Mouse (Mus musculus) c-Kit-positive CD71-positive TER-119-negative erythroid progenitor cells, embryonic 14.5 days (primary cell): Measurements from ENCODE around the gene Ltn1.

Experiments
- DNase-seq: peaks from one replicate; pipeline ENCODE4 v3.0.0-alpha.2; 2013; ENCODE audit warnings: low read depth

Ltn1 gene

GRCm38 (mm10) chr16:87432033-87432814 is at the start of gene Ltn1:
Ltn1 (minus strand) TSS chr16:87432612.
- DNase-seq, result peak; percentile 98

- no peak for DNase-seq
Measured at GRCm38 (mm10) chr16:87470579-87470978, 38.2 kb upstream of the Ltn1 start.

- no peak for DNase-seq
Measured at GRCm38 (mm10) chr16:87458752-87459151, 26.3 kb upstream of the Ltn1 start.

GRCm38 (mm10) chr16:87455180-87455611 is 22.8 kb upstream of the Ltn1 start:
- DNase-seq, result no peak

GRCm38 (mm10) chr16:87454419-87455179 is 22.2 kb upstream of the Ltn1 start, which contains the start of gene Usp16:
Usp16 (plus strand) TSS chr16:87454703.
- DNase-seq, result peak; percentile 86

- DNase-seq, result no peak
Measured at GRCm38 (mm10) chr16:87453226-87453625, 20.8 kb upstream of the Ltn1 start.

GRCm38 (mm10) chr16:87445528-87445927 is 13.1 kb upstream of the Ltn1 start:
- DNase-seq, result no peak

- no peak for DNase-seq
Measured at GRCm38 (mm10) chr16:87445110-87445509, 12.7 kb upstream of the Ltn1 start.

- no peak for DNase-seq
Measured at GRCm38 (mm10) chr16:87444071-87444470, 11.7 kb upstream of the Ltn1 start.

- no peak for DNase-seq
Measured at GRCm38 (mm10) chr16:87443245-87443644, 10.8 kb upstream of the Ltn1 start.

- no peak for DNase-seq
Measured at GRCm38 (mm10) chr16:87442291-87442690, 9.9 kb upstream of the Ltn1 start.

- DNase-seq, result no peak
Measured at GRCm38 (mm10) chr16:87441089-87441488, 8.7 kb upstream of the Ltn1 start.

GRCm38 (mm10) chr16:87440184-87440686 is 7.8 kb upstream of the Ltn1 start, which contains the start of gene Rwdd2b:
Rwdd2b (minus strand) TSS chr16:87440573.
- peak; percentile 94 for DNase-seq

GRCm38 (mm10) chr16:87438697-87439096 is 6.3 kb upstream of the Ltn1 start:
- DNase-seq, result no peak

GRCm38 (mm10) chr16:87437096-87437495 is 4.7 kb upstream of the Ltn1 start:
- no peak for DNase-seq

GRCm38 (mm10) chr16:87435411-87436205 is 3.2 kb upstream of the Ltn1 start:
- DNase-seq, result no peak

GRCm38 (mm10) chr16:87434946-87435345 is 2.5 kb upstream of the Ltn1 start:
- DNase-seq, result no peak

- no peak for DNase-seq
Measured at GRCm38 (mm10) chr16:87434266-87434665, 1.9 kb upstream of the Ltn1 start.

GRCm38 (mm10) chr16:87427516-87427915 is 4.9 kb downstream of the Ltn1 start:
- DNase-seq, result no peak

GRCm38 (mm10) chr16:87420662-87421061 is 11.8 kb downstream of the Ltn1 start:
- no peak for DNase-seq

- DNase-seq, result peak; percentile 59
Measured at GRCm38 (mm10) chr16:87405001-87405400, 27.4 kb downstream of the Ltn1 start.
